Mouse (Mus musculus) urinary bladder, postnatal 0 days (tissue): ENCODE measurements around the gene Lin7b. TPM values are rescaled to one million over a fixed set of nuclear protein-coding genes. Genes with fewer than 3 reads are reported as not detected.

Source experiments
- polyA plus RNA-seq: library from polyadenylated mRNA; unstranded; fragments of >200 nt; fragmentation: Nextera tagmentation; extraction: Ambion mirVana; gene quantifications from 2 replicates; pipeline ENCODE4 v1.2.1, GENCODE M21; 2015

Lin7b gene
- 23.4 and 26.6 TPM in 2 replicates for polyA plus RNA-seq

GRCm38 (mm10) chr7:45370475-45371311 is at the start of gene Lin7b:
Gene Lin7b, minus strand, starts transcription at chr7:45370583.

DNA sequence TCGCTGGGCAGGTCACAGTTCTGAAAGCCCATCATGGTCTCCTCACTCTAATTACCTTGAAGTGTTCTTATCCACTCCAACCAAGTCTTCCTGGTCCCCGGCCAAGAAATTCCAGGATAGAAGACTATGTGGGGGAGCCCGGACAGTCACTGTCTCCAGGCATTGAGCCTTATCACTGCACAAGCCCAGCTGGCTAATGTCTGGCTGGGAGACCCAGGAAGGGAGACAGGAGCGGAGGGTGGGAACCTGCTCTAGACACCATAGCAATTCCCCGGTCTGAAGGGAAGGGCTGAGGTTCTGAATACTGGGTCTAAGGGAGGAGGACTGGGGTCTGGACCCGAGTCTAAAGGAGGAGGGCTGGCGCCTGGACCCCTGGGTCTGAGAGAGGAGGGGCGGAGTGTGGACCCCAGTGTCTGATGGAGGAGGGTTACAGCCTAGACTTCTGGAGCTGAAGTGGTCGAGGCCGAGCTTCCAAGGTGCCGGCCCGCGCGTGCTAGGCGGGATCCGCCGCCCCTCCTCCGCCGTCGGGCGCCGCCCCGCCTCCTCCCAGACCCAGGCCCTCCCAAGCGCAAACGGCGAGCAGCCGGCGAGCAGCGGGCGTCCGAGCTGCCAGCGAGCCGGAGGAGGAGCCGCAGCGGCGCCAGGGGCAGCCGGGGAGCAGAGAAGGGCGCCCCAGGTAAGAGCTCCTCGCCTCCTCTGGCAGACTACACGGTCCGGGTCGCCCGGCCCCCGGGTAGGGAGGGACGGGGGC is 42.9 kb upstream of the Lin7b start, which contains the start of gene Ntf5:
Ntf5 (plus strand) TSS at position 583 of the 751 bp plus-strand sequence.

GRCm38 (mm10) chr7:45405091-45406075 is 35.0 kb upstream of the Lin7b start, which contains the start of gene Kcna7:
Gene Kcna7, plus strand, starts transcription at chr7:45405653.

GRCm38 (mm10) chr7:45395578-45396336 is 25.4 kb upstream of the Lin7b start, which contains the start of gene Snrnp70:
Gene Snrnp70, minus strand, starts transcription at chr7:45395742.

GRCm38 (mm10) chr7:45366652-45367019 is 3.7 kb downstream of the Lin7b start, which contains the start of gene Ppfia3:
Gene Ppfia3, minus strand, starts transcription at chr7:45367019.

DNA sequence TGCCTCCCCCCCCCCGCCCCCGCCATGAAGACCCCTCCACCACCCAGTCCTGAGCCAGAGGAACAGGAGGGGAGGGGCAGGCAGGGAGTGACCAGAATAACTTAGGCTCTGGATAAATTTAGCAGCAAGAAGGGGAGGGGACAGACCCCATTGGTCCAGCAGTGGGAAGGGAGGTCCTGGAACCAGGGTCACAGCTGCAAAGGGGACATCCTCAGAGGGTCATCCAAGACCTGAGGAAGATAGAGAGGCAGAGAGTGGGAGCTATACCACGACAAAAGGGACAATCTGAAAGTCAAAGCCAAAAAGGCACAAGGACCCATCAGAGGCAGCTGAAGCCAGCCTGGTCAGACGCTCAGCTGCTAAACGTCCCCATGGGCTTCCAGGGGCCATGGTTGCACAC is 35.3 kb downstream of the Lin7b start, which contains the start of gene Hrc:
Hrc (plus strand) TSS at position 235 of the 400 bp plus-strand sequence.

GRCm38 (mm10) chr7:45333431-45333982 is 36.9 kb downstream of the Lin7b start, which contains the start of gene Trpm4:
Gene Trpm4, minus strand, starts transcription at chr7:45333780.

Other genes starting within 250 kb of the Lin7b start
- gene Rps11, start 246.1 kb downstream of the Lin7b start, polyA plus RNA-seq, result 1,079 and 1,156 TPM in 2 replicates
- gene Rpl13a, start 241.8 kb downstream of the Lin7b start, polyA plus RNA-seq, result 1,221 and 1,252 TPM in 2 replicates
- gene Gm45713, start 234.4 kb downstream of the Lin7b start, polyA plus RNA-seq, result 0.22 and 0.60 TPM in 2 replicates
- gene Flt3l, start 234.2 kb downstream of the Lin7b start, polyA plus RNA-seq, result 3.5 and 4.9 TPM in 2 replicates
- gene Pih1d1, start 216.3 kb downstream of the Lin7b start, polyA plus RNA-seq, result 52.0 and 54.3 TPM in 2 replicates
- 19.3 and 21.1 TPM in 2 replicates for gene Aldh16a1, start 216.0 kb downstream of the Lin7b start, polyA plus RNA-seq
- 0.08 TPM in 1 of 2 replicates, not detected in the other for gene Slc17a7, start 206.6 kb downstream of the Lin7b start, polyA plus RNA-seq
- not detected in 2 replicates for gene Gfy, start 191.0 kb downstream of the Lin7b start, polyA plus RNA-seq
- not detected in 2 replicates for gene Pth2, start 189.6 kb downstream of the Lin7b start, polyA plus RNA-seq
- gene Ccdc155, start 165.7 kb downstream of the Lin7b start, polyA plus RNA-seq, result 0.26 and 0.35 TPM in 2 replicates
- gene Dkkl1, start 158.4 kb downstream of the Lin7b start, polyA plus RNA-seq, result 13.9 and 16.5 TPM in 2 replicates
- 39.4 and 41.4 TPM in 2 replicates for gene Tead2, start 154.8 kb downstream of the Lin7b start, polyA plus RNA-seq
- gene Cd37, start 131.5 kb downstream of the Lin7b start, polyA plus RNA-seq, result 4.2 and 18.7 TPM in 2 replicates
- gene Slc6a16, start 129.5 kb downstream of the Lin7b start, polyA plus RNA-seq, result not detected in 2 replicates
- not detected in 2 replicates for gene Slc6a21, start 93.1 kb downstream of the Lin7b start, polyA plus RNA-seq
- gene Trpm4, start 36.8 kb downstream of the Lin7b start, polyA plus RNA-seq, result 17.6 and 18.0 TPM in 2 replicates
- gene Hrc, start 35.3 kb downstream of the Lin7b start, polyA plus RNA-seq, result 0.17 and 0.27 TPM in 2 replicates
- gene Ppfia3, start 3.6 kb downstream of the Lin7b start, polyA plus RNA-seq, result 0.91 and 2.1 TPM in 2 replicates
- 81.3 and 94.3 TPM in 2 replicates for gene Snrnp70, start 25.2 kb upstream of the Lin7b start, polyA plus RNA-seq
- 0.28 TPM in 1 of 2 replicates, not detected in the other for gene Kcna7, start 35.1 kb upstream of the Lin7b start, polyA plus RNA-seq
- gene Ntf5, start 43.1 kb upstream of the Lin7b start, polyA plus RNA-seq, result 3.9 and 4.3 TPM in 2 replicates
- gene Lhb, start 50.2 kb upstream of the Lin7b start, polyA plus RNA-seq, result not detected in 2 replicates
- gene Gys1, start 64.3 kb upstream of the Lin7b start, polyA plus RNA-seq, result 58.4 and 71.6 TPM in 2 replicates
- gene Ruvbl2, start 67.5 kb upstream of the Lin7b start, polyA plus RNA-seq, result 42.6 and 47.1 TPM in 2 replicates
- 3,306 and 5,466 TPM in 2 replicates for gene Ftl1, start 89.3 kb upstream of the Lin7b start, polyA plus RNA-seq
- gene Bax, start 96.3 kb upstream of the Lin7b start, polyA plus RNA-seq, result 169 and 185 TPM in 2 replicates
- gene Tulp2, start 111.3 kb upstream of the Lin7b start, polyA plus RNA-seq, result 0.48 and 0.69 TPM in 2 replicates
- not detected in 2 replicates for gene Gm45808, start 116.2 kb upstream of the Lin7b start, polyA plus RNA-seq
- 2.6 and 3.0 TPM in 2 replicates for gene Dhdh, start 118.2 kb upstream of the Lin7b start, polyA plus RNA-seq
- 170 and 174 TPM in 2 replicates for gene Nucb1, start 139.8 kb upstream of the Lin7b start, polyA plus RNA-seq
- gene Ppp1r15a, start 155.7 kb upstream of the Lin7b start, polyA plus RNA-seq, result 18.5 and 26.0 TPM in 2 replicates
- 2.5 and 2.8 TPM in 2 replicates for gene Plekha4, start 155.7 kb upstream of the Lin7b start, polyA plus RNA-seq
- gene Hsd17b14, start 184.3 kb upstream of the Lin7b start, polyA plus RNA-seq, result 15.2 and 15.7 TPM in 2 replicates
- gene Bcat2, start 199.6 kb upstream of the Lin7b start, polyA plus RNA-seq, result 28.3 TPM in 2 replicates
- gene Fgf21, start 244.9 kb upstream of the Lin7b start, polyA plus RNA-seq, result 0.17 and 0.23 TPM in 2 replicates
- gene Fut1, start 246.7 kb upstream of the Lin7b start, polyA plus RNA-seq, result not detected in 2 replicates